Mouse (Mus musculus) megakaryocyte, adult 5-6 weeks (primary cell): ENCODE results near the gene Tfrc. TPM values are rescaled to one million over a fixed set of nuclear protein-coding genes. Genes with fewer than 3 reads are reported as not detected.

ENCODE experiments used
- ATAC-seq: 2 replicates; pipeline ENCODE4 v1.8.0; 2016; ENCODE audit warnings: mild to moderate bottlenecking, inconsistent platforms; ENCODE audit not compliant: poor library complexity, severe bottlenecking
- total RNA-seq, 2 experiments: library from RNA; stranded (forward) in 1 of 2; stranded (reverse) in 1 of 2; fragments of 153-499, 151-499 nt in 1 of 2; fragments of 221-1000, 200-1000 nt in 1 of 2; gene quantifications; 2 replicates each; pipeline versions ENCODE4 v1.2.3 to v1.2.4; 2015 to 2017

Tfrc gene
- total RNA-seq, 2 experiments from 2014 or later = 29.5 to 29.6 TPM

GRCm38 (mm10) chr16:32666671-32667551 is 58.2 kb downstream of the Tfrc start:
- ATAC-seq = no peak

- ATAC-seq = no peak
These were observed 58.8 kb downstream of the Tfrc start for GRCm38 (mm10) chr16:32667552-32667872.

GRCm38 (mm10) chr16:32668030-32668429 is 59.3 kb downstream of the Tfrc start:
- no peak for ATAC-seq

- no peak for ATAC-seq
These were observed 59.8 kb downstream of the Tfrc start for GRCm38 (mm10) chr16:32668472-32668871.

GRCm38 (mm10) chr16:32669243-32669642 is 60.5 kb downstream of the Tfrc start:
- ATAC-seq = no peak

- ATAC-seq = no peak
These were observed 61.8 kb downstream of the Tfrc start for GRCm38 (mm10) chr16:32670354-32671124.

GRCm38 (mm10) chr16:32671206-32671887 is 62.6 kb downstream of the Tfrc start:
- no peak for ATAC-seq

- ATAC-seq = no peak
These were observed 63.5 kb downstream of the Tfrc start for GRCm38 (mm10) chr16:32672250-32672649.

- no peak for ATAC-seq
These were observed 64.3 kb downstream of the Tfrc start for GRCm38 (mm10) chr16:32672861-32673560.

GRCm38 (mm10) chr16:32674121-32674740 is 65.5 kb downstream of the Tfrc start:
- ATAC-seq = no peak

- ATAC-seq = no peak
These were observed 68.5 kb downstream of the Tfrc start for GRCm38 (mm10) chr16:32677040-32677700.

GRCm38 (mm10) chr16:32677903-32678302 is 69.2 kb downstream of the Tfrc start:
- no peak for ATAC-seq

GRCm38 (mm10) chr16:32678812-32679211 is 70.1 kb downstream of the Tfrc start:
- ATAC-seq = no peak

- no peak for ATAC-seq
These were observed 71.3 kb downstream of the Tfrc start for GRCm38 (mm10) chr16:32679976-32680375.

GRCm38 (mm10) chr16:32680806-32681205 is 72.1 kb downstream of the Tfrc start:
- no peak for ATAC-seq

- peak; percentile 73 for ATAC-seq
These were observed 73.5 kb downstream of the Tfrc start for GRCm38 (mm10) chr16:32682194-32682593.
